In genomic region chr10:69326433-69326832, GRCm38 (mm10) we compare ENCODE assay signal across 9 mouse cellular contexts. TPM values are rescaled to one million over a fixed set of nuclear protein-coding genes. Genes with fewer than 3 reads are reported as not detected.
A peak's percentile ranks its signal among the peaks of the same experiment; 100 is the strongest.
DNase-seq lines count a peak whose midpoint lies in the region.
"Had no signal": no experiment of that assay in that cellular context is flagged by ENCODE, and none has a peak within 500 bp of the region (broad histone marks: within the 10 kb centered on the region; RNA-seq: fewer than 3 reads in every experiment).

No protein-coding gene starts in this region.

- DNase-seq in heart, adult 18-20 months = peak; percentile 57 to 59
- DNase-seq in heart, postnatal 25 days (ENCODE audit: low spot score) = no peak
- peak; percentile 30 for DNase-seq in right cerebral cortex, postnatal 14 days
- no peak for DNase-seq in right cerebral cortex, adult 18-20 months
- peak; percentile 45 to 68 for DNase-seq in gastrocnemius, postnatal 4 days (ENCODE audit: low spot score in 2 of 2)
- DNase-seq in ovary, postnatal 36 days (ENCODE audit: low spot score) = peak; percentile 46
- no peak for DNase-seq in spleen, postnatal 14 days (ENCODE audit: low spot score in 2 of 2)
- DNase-seq in kidney, postnatal 4 days = no peak

- intact Hi-C loops in heart, postnatal 25 days (cut with DNase I) = no loop called here

RNA-seq across cellular contexts. Expression of gene Cdk1, which starts 26.3 kb away (rescaled TPM):
- total RNA-seq in heart, adult 18-20 months (2021) = 1 to 10 TPM; 1.4 to 1.6 TPM
- 1 to 10 TPM; 2.2 to 2.8 TPM for total RNA-seq in heart, postnatal 25 days (2021)
- 10 to 100 TPM; 52.7 to 56.0 TPM for total RNA-seq in gastrocnemius, postnatal 4 days (2021)
- total RNA-seq: gastrocnemius, adult 8-10 months had no signal

Comparison
In these comparisons a context has a peak if more than half of its experiments do, and no peak if none do; other contexts are left out.
1. DNase-seq: peak in heart, adult 18-20 months (2 of 2), right cerebral cortex, postnatal 14 days (single experiment), gastrocnemius, postnatal 4 days (2 of 2) and ovary, postnatal 36 days (single experiment); none in heart, postnatal 25 days (single experiment), right cerebral cortex, adult 18-20 months (single experiment), spleen, postnatal 14 days (0 of 2) and kidney, postnatal 4 days (0 of 2).
2. RNA of gene Cdk1, which starts 26.3 kb away (total RNA-seq): 52.7 to 56.0 TPM in gastrocnemius, postnatal 4 days; 2.2 to 2.8 TPM in heart, postnatal 25 days and 1.4 to 1.6 TPM in heart, adult 18-20 months; every median in the first group is over 10 times any median in the second.